Mouse (Mus musculus) gastrocnemius, adult 18-20 months (tissue): Measurements from ENCODE around the gene Slc9a6. TPM values are rescaled to one million over a fixed set of nuclear protein-coding genes. Genes with fewer than 3 reads are reported as not detected.

ENCODE experiments used
- DNase-seq: peaks from one replicate; pipeline ENCODE4 v3.0.0; 2021; ENCODE audit warnings: low spot score
- long read RNA-seq, 2 experiments: library from polyadenylated mRNA; stranded (forward); transcript quantifications; one replicate each; pipeline ENCODE4 v2.0.0; 2021
- total RNA-seq, 2 experiments: library from RNA; stranded (reverse); gene quantifications; 2 replicates each; pipeline ENCODE4 v1.2.3; 2021

Gene Slc9a6
- total RNA-seq = 10 to 100 TPM; 25.1 to 26.3 TPM
- long read RNA-seq, experiment 1, full-length matches to known transcripts = 15 of 24 reads
- long read RNA-seq, experiment 1, partial matches to known transcripts = 1 of 24 reads
- long read RNA-seq, experiment 1, other reads (novel, unspliced or antisense) = 8 of 24 reads
- long read RNA-seq, experiment 2, full-length matches to known transcripts = 12 of 22 reads
- long read RNA-seq, experiment 2, partial matches to known transcripts = 7 of 22 reads
- long read RNA-seq, experiment 2, other reads (novel, unspliced or antisense) = 3 of 22 reads

- DNase-seq = peak; percentile 62
These were observed at the start of gene Slc9a6 for GRCm38 (mm10) chrX:56609623-56610317. TSS of gene Slc9a6 (plus strand) at chrX:56609757.

GRCm38 (mm10) chrX:56572465-56572864, 37.1 kb upstream of the Slc9a6 start:
- DNase-seq = peak; percentile 1

GRCm38 (mm10) chrX:56578200-56578599, 31.4 kb upstream of the Slc9a6 start:
- no peak for DNase-seq

GRCm38 (mm10) chrX:56597219-56597886, 12.2 kb upstream of the Slc9a6 start:
- DNase-seq = no peak

GRCm38 (mm10) chrX:56597887-56598640, 11.5 kb upstream of the Slc9a6 start, which contains the start of gene Mmgt1:
TSS of gene Mmgt1 (minus strand) at chrX:56598069.
- DNase-seq = peak; percentile 91

- DNase-seq = no peak
These were observed 3.0 kb upstream of the Slc9a6 start for GRCm38 (mm10) chrX:56606536-56606935.

GRCm38 (mm10) chrX:56607032-56607710, 2.4 kb upstream of the Slc9a6 start:
- no peak for DNase-seq

- no peak for DNase-seq
These were observed 303 bp upstream of the Slc9a6 start for GRCm38 (mm10) chrX:56609285-56609622.

GRCm38 (mm10) chrX:56610318-56610694, 749 bp downstream of the Slc9a6 start:
- no peak for DNase-seq

- DNase-seq = no peak
These were observed 5.7 kb downstream of the Slc9a6 start for GRCm38 (mm10) chrX:56615236-56615635.

- no peak for DNase-seq
These were observed 26.6 kb downstream of the Slc9a6 start for GRCm38 (mm10) chrX:56636185-56636584.

GRCm38 (mm10) chrX:56640066-56640465, 30.5 kb downstream of the Slc9a6 start:
- DNase-seq = no peak

- DNase-seq = no peak
These were observed 40.2 kb downstream of the Slc9a6 start for GRCm38 (mm10) chrX:56649549-56650354.

- no peak for DNase-seq
These were observed 40.7 kb downstream of the Slc9a6 start for GRCm38 (mm10) chrX:56650355-56650652.

GRCm38 (mm10) chrX:56650885-56651284, 41.3 kb downstream of the Slc9a6 start:
- peak; percentile 35 for DNase-seq

- peak; percentile 77 for DNase-seq
These were observed 42.2 kb downstream of the Slc9a6 start for GRCm38 (mm10) chrX:56651738-56652137.

GRCm38 (mm10) chrX:56655686-56656085, 46.1 kb downstream of the Slc9a6 start:
- DNase-seq = no peak

- no peak for DNase-seq
These were observed 49.7 kb downstream of the Slc9a6 start for GRCm38 (mm10) chrX:56659286-56659685.

GRCm38 (mm10) chrX:56661143-56661542, 51.6 kb downstream of the Slc9a6 start:
- no peak for DNase-seq

- no peak for DNase-seq
These were observed 52.8 kb downstream of the Slc9a6 start for GRCm38 (mm10) chrX:56662316-56662715.

- no peak for DNase-seq
These were observed 53.8 kb downstream of the Slc9a6 start for GRCm38 (mm10) chrX:56663377-56663776.
